Mouse (Mus musculus) heart, embryonic 11.5 days (tissue): ENCODE results near the gene Crocc. TPM values are rescaled to one million over a fixed set of nuclear protein-coding genes. Genes with fewer than 3 reads are reported as not detected.

Experiments used
- ATAC-seq: fragments of 200-750 bp; cut with Nextera tagmentation; replicated peaks from 2 replicates; pipeline ENCODE4 v1.8.0; 2017; ENCODE audit warnings: moderate library complexity; ENCODE audit not compliant: insufficient number of reproducible peaks, low FRiP score, low TSS enrichment
- H3K27ac ChIP-seq: fragments of 300-500 bp; sonication (generic); 2 replicates; pipeline ENCODE4 v1.5.1; 2014; ENCODE audit warnings: mild to moderate bottlenecking, low read depth, low read length
- H3K27me3 ChIP-seq: fragments of 300-500 bp; sonication (generic); 2 replicates; pipeline ENCODE4 v1.6.1; 2014; ENCODE audit warnings: mild to moderate bottlenecking, low read length, mixed read lengths; ENCODE audit not compliant: control insufficient read depth, insufficient read depth
- H3K36me3 ChIP-seq: fragments of 300-500 bp; sonication (generic); 2 replicates; pipeline ENCODE4 v1.6.1; 2014; ENCODE audit warnings: mild to moderate bottlenecking, low read length, moderate library complexity, mixed read lengths; ENCODE audit not compliant: control insufficient read depth, insufficient read depth
- H3K4me1 ChIP-seq: fragments of 300-500 bp; sonication (generic); 2 replicates; pipeline ENCODE4 v1.6.1; 2014; ENCODE audit warnings: low read length; ENCODE audit not compliant: control insufficient read depth, insufficient read depth
- H3K4me2 ChIP-seq: fragments of 300-500 bp; sonication (generic); 2 replicates; pipeline ENCODE4 v1.6.1; 2014; ENCODE audit warnings: mild to moderate bottlenecking, moderate library complexity
- H3K4me3 ChIP-seq: fragments of 300-500 bp; sonication (generic); 2 replicates; pipeline ENCODE4 v1.5.1; 2014; ENCODE audit warnings: low read depth, low read length
- H3K9ac ChIP-seq: fragments of 300-500 bp; sonication (generic); 2 replicates; pipeline ENCODE4 v1.6.1; 2014; ENCODE audit warnings: mild to moderate bottlenecking, low read depth, low read length, moderate library complexity
- H3K9me3 ChIP-seq: fragments of 300-500 bp; sonication (generic); replicated peaks from 2 replicates; pipeline ENCODE4 v1.6.1; 2016; ENCODE audit warnings: low read length; ENCODE audit not compliant: control insufficient read depth
- WGBS: fragments of 180-500 bp; shearing (Covaris S2); extraction: QIAGEN DNeasy Blood & Tissue Kit; methylation state at CpG from one replicate; pipeline ENCODE4 v1.1.7; 2014; ENCODE audit not compliant: insufficient replicate concordance; 5-methylcytosine and 5-hydroxymethylcytosine counted together
- polyA plus RNA-seq: library from polyadenylated mRNA; unstranded; fragments of >200 nt; fragmentation: Nextera tagmentation; extraction: Ambion mirVana; gene quantifications from 2 replicates; pipeline ENCODE4 v1.2.1, GENCODE M21; 2014

Gene Crocc
- polyA plus RNA-seq, 1 experiment from 2014 or later: 4.7 TPM

GRCm38 (mm10) chr4:140982808-140983207 is 77.5 kb downstream of the Crocc start:
- peaks cover 15% of the 10 kb centered on the region for H3K4me1 ChIP-seq

GRCm38 (mm10) chr4:140981605-140982004 is 78.7 kb downstream of the Crocc start:
- no peak for ATAC-seq
- Histone ChIP-seq H3K4me2 (no peak overlapping the region), H3K4me1 (peaks cover 7% of the 10 kb centered on the region), H3K9ac (no peak overlapping the region), H3K9me3 (0 out of 2 replicates have a peak, but pooled peaks cover 3% of the 10 kb centered on the region), H3K36me3 (peaks cover 28% of the 10 kb centered on the region), H3K27me3 (no peaks in the 10 kb centered on the region), H3K4me3 (no peak overlapping the region), H3K27ac (no peak overlapping the region)
- WGBS: 85% methylated on average over 2 of the region's 2 CpGs

More at GRCm38 (mm10) chr4:140982808-140983207, 77.5 kb downstream of the Crocc start:
- WGBS: 52% methylated on average over 4 of the region's 4 CpGs
- Histone ChIP-seq H3K27ac (no peak overlapping the region), H3K27me3 (no peaks in the 10 kb centered on the region), H3K9ac (no peak overlapping the region), H3K36me3 (peaks cover 18% of the 10 kb centered on the region; the same call in 1 of the 2 replicates), H3K9me3 (0 out of 2 replicates have a peak, but pooled peaks cover 3% of the 10 kb centered on the region), H3K4me3 (no peak overlapping the region), H3K4me2 (no peak overlapping the region)
- ATAC-seq: no peak

GRCm38 (mm10) chr4:140977886-140978692 is 82.3 kb downstream of the Crocc start:
- no peak overlapping the region for H3K4me3 ChIP-seq
- no peak overlapping the region for H3K4me2 ChIP-seq
- H3K9ac ChIP-seq: no peak overlapping the region
- peaks cover 1% of the 10 kb centered on the region for H3K4me1 ChIP-seq
- 0 out of 2 replicates have a peak, but pooled peaks cover 3% of the 10 kb centered on the region for H3K9me3 ChIP-seq
- H3K27me3 ChIP-seq: no peaks in the 10 kb centered on the region
- 84% methylated on average over 14 of the region's 14 CpGs for WGBS
- H3K36me3 ChIP-seq: peaks cover 56% of the 10 kb centered on the region
- no peak overlapping the region for H3K27ac ChIP-seq
- no peak for ATAC-seq

- Histone ChIP-seq H3K4me1 (no peaks in the 10 kb centered on the region), H3K36me3 (peaks cover 64% of the 10 kb centered on the region), H3K27me3 (no peaks in the 10 kb centered on the region), H3K9ac (no peak overlapping the region), H3K4me3 (no peak overlapping the region), H3K27ac (no peak overlapping the region), H3K4me2 (no peak overlapping the region), H3K9me3 (0 out of 2 replicates have a peak, but pooled peaks cover 3% of the 10 kb centered on the region)
- no peak for ATAC-seq
- WGBS: 71% methylated on average over 10 of the region's 10 CpGs
These were observed 83.1 kb downstream of the Crocc start for GRCm38 (mm10) chr4:140977278-140977677.

GRCm38 (mm10) chr4:140975356-140975755 is 85.0 kb downstream of the Crocc start:
- Histone ChIP-seq H3K4me3 (no peak overlapping the region), H3K4me2 (no peak overlapping the region), H3K9ac (no peak overlapping the region), H3K27me3 (no peaks in the 10 kb centered on the region), H3K27ac (no peak overlapping the region), H3K36me3 (peaks cover 73% of the 10 kb centered on the region), H3K9me3 (no peaks in the 10 kb centered on the region), H3K4me1 (no peaks in the 10 kb centered on the region)
- ATAC-seq: no peak
- WGBS: 94% methylated on average over 7 of the region's 7 CpGs

- no peak overlapping the region for H3K27ac ChIP-seq
- H3K4me2 ChIP-seq: no peak overlapping the region
- no peak overlapping the region for H3K4me3 ChIP-seq
- no peaks in the 10 kb centered on the region for H3K27me3 ChIP-seq
- no peak overlapping the region for H3K9ac ChIP-seq
- H3K4me1 ChIP-seq: no peaks in the 10 kb centered on the region
- no peaks in the 10 kb centered on the region for H3K9me3 ChIP-seq
- ATAC-seq: no peak
- H3K36me3 ChIP-seq: peaks cover 70% of the 10 kb centered on the region
- 89% methylated on average over 6 of the region's 6 CpGs for WGBS
These were observed 85.9 kb downstream of the Crocc start for GRCm38 (mm10) chr4:140974408-140974807.

GRCm38 (mm10) chr4:140971691-140972090 is 88.7 kb downstream of the Crocc start:
- no peaks in the 10 kb centered on the region for H3K9me3 ChIP-seq
- no peak overlapping the region for H3K27ac ChIP-seq
- H3K9ac ChIP-seq: no peak overlapping the region
- H3K36me3 ChIP-seq: peaks cover 54% of the 10 kb centered on the region
- H3K4me1 ChIP-seq: no peaks in the 10 kb centered on the region
- ATAC-seq: no peak
- no peak overlapping the region for H3K4me2 ChIP-seq
- 85% methylated on average over 13 of the region's 13 CpGs for WGBS
- no peaks in the 10 kb centered on the region for H3K27me3 ChIP-seq
- no peak overlapping the region for H3K4me3 ChIP-seq

- H3K9me3 ChIP-seq: no peaks in the 10 kb centered on the region
- peaks cover 23% of the 10 kb centered on the region for H3K36me3 ChIP-seq
- WGBS: 80% methylated on average over 11 of the region's 11 CpGs
- no peak overlapping the region for H3K27ac ChIP-seq
- H3K9ac ChIP-seq: no peak overlapping the region
- no peaks in the 10 kb centered on the region for H3K27me3 ChIP-seq
- ATAC-seq: no peak
- H3K4me1 ChIP-seq: peaks cover 12% of the 10 kb centered on the region; the same call in 1 of the 2 replicates
- H3K4me3 ChIP-seq: no peak overlapping the region
- H3K4me2 ChIP-seq: no peak overlapping the region
These were observed 92.8 kb downstream of the Crocc start for GRCm38 (mm10) chr4:140967386-140968159.
